Mouse (Mus musculus) erythroblast, embryonic 14.5 days (primary cell): ENCODE measurements around the gene Gpx6.

Experiments
- GATA1 ChIP-seq: IDR thresholded peaks from 2 replicates; pipeline ENCODE4 v1.6.1; 2012; ENCODE audit warnings: low read length, inconsistent platforms, mixed read lengths
- TAL1 ChIP-seq: IDR thresholded peaks from 3 replicates; pipeline ENCODE4 v1.6.1; 2012; ENCODE audit warnings: low read length, inconsistent platforms, mixed read lengths

- TF ChIP-seq TAL1, result no peak
- no peak for TF ChIP-seq GATA1
These were observed 46.2 kb upstream of the Gpx6 start for GRCm38 (mm10) chr13:21265736-21266135.
